Mouse (Mus musculus) hematopoietic stem cell, adult 5-6 weeks (primary cell): ENCODE measurements at regions not wholly inside any gene's neighbourhood (a gene's known extent, or its start where the extent isn't known, plus 50 kb on each side); places are given as distances from the start of the nearest gene placed in this dataset.

ENCODE experiments used
- ATAC-seq, 2 experiments: fragments of 125-278 bp in 1 of 2; replicated peaks in 1 of 2; 2 replicates each; pipeline ENCODE4 v1.8.0; 2016 to 2017; ENCODE audit warnings: inconsistent platforms in 2 of 2, mild to moderate bottlenecking in 2 of 2, moderate number of reproducible peaks in 2 of 2, low read depth in 1 of 2, moderate TSS enrichment in 1 of 2; ENCODE audit not compliant: low FRiP score in 2 of 2, poor library complexity in 2 of 2, severe bottlenecking in 2 of 2, insufficient read depth in 1 of 2, low TSS enrichment in 1 of 2

- no peak; a peak in 1 of 4 replicates for ATAC-seq
Measured at GRCm38 (mm10) chr5:141054991-141055390, 54.6 kb upstream of the Card11 start.

- ATAC-seq = peak; percentile 88 to 93
Measured at GRCm38 (mm10) chr5:141055596-141056343, 55.4 kb upstream of the Card11 start.

DNA sequence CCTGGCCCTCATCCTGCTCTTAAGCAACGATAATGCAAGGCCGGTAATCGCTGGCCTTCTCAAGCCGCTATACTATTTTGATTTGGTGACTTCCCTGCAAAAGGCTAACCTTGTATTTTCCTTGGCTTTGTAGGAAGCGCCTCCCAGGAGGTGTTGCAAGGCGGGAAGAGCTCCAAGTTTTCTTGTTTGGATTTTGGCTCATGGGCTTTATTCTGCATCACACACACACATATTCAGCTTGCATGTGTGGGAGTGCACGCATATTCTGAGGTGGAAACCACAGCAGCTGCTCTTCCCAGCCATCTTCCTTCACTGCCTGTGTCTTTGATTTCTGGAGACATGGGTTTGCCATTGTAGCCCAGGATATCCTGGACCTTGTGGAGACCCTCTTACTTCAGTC lies 57.8 kb upstream of the Card11 start:
- ATAC-seq = no peak

GRCm38 (mm10) chr5:141058863-141059262 lies 58.5 kb upstream of the Card11 start:
- no peak for ATAC-seq

GRCm38 (mm10) chr5:141062144-141062543 lies 61.8 kb upstream of the Card11 start:
- peak; percentile 64 to 68 for ATAC-seq

GRCm38 (mm10) chr5:141067561-141067960 lies 67.2 kb upstream of the Card11 start:
- ATAC-seq = no peak

- no peak for ATAC-seq
Measured at GRCm38 (mm10) chr5:141074457-141074856, 74.1 kb upstream of the Card11 start.

- no peak for ATAC-seq
Measured at GRCm38 (mm10) chr5:141076158-141076557, 75.8 kb upstream of the Card11 start.

DNA sequence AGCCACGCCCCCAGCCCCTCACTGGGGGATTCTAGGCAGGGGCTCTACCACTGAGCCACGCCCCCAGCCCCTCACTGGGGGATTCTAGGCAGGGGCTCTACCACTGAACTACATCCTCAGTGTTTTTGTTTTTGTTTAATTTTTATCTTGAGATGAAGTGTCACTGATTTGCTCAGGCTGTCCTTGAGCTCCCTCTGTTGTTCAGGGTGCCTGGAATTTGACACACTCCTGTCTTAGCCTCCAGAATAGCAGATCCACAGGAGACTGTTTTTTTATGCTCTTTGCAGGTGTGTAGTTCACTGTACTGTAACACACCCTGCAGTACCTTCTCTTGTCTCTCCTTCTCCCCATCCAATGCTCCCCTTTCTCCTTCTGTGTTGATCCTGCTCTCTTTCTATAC lies 76.6 kb upstream of the Card11 start:
- ATAC-seq = no peak

DNA sequence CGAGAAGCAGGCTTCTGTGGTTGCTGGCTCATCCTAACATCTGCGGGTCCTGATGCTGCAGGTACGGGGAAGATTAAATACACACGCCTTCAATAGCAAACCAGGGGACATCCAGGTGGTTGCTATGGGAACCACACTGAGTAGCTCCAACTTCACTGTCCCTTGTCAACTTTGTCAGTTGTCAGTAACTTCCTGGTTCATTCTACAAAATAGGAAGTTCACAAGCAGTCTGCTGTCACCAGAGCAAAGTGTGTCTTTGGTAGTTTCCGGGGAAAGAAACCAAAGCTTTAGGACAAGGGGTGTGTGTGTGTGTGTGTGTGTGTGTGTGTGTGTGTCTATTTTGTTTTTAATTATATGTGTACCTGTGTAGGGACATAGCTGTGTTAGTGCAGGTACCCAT lies 80.5 kb upstream of the Card11 start:
- peak; percentile 50 to 58; a peak in 2 of 4 replicates for ATAC-seq

- ATAC-seq = no peak
Measured at GRCm38 (mm10) chr5:141084056-141084730, 83.8 kb upstream of the Card11 start.

DNA sequence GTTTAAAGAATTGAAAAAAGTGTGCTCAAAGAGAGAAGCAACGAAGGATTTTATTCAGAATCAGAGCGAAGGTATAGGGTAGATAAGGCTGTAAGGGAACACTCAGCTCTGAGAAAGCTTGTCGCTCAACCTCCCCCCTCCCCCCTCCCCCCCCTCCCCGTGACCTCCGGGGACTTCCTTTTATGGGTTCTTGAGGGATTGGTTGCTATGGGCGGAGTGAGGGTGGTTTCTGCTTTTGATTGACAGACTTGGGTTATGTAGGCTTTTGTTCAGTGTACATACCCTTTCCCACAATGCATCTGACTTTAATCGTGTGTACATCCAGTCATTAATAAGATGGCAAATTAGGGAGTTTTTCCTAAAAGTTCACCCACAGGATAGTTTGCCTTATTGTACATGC lies 84.4 kb upstream of the Card11 start:
- ATAC-seq = peak; percentile 65 to 78

DNA sequence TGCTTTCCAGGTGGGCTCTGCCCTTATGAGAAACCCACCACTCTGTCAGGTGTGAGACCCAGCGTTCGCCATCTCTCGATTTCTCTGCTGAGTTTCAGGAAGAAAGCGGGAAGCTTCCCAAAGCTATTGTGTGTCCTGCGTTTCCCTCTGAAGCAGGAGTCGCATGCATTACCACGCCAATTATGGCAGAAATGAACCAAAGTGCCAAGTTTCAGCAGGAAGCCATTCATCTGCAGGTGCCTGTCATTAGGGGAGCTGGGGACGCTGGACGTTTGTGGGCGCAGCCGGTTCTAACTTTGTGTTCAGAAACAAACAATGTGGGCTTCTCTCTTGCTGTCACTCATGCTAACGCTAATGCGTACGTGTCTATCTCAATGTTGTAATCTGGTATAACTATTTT lies 91.3 kb upstream of the Card11 start:
- ATAC-seq = no peak

DNA sequence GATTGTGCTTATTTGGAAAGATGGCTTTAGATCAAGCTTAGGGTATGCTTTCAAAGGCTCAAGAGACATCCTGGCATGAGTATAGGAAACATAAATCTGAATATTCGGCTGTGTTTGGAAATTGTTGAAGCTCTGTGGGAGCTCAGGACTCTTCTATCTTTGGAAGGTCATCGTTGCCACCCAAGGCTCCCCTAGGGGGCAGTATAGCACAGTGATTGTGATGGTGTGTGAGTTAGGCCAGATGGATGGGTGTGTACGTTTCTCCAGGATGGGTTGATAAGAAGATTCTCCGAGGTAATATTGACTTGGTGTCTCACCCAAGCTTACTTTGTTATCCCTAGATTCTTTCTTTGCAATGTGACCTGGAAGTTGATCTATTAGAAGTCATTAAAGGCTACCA lies 93.3 kb upstream of the Card11 start:
- 0 out of 4 replicates have a peak, but pooled peaks of 1 of the 2 experiments have one; percentile 49 for ATAC-seq

- no peak for ATAC-seq
Measured at GRCm38 (mm10) chr5:141097878-141098277, 97.5 kb upstream of the Card11 start.

GRCm38 (mm10) chr5:141111666-141112065 lies 111.3 kb upstream of the Card11 start:
- ATAC-seq = no peak

DNA sequence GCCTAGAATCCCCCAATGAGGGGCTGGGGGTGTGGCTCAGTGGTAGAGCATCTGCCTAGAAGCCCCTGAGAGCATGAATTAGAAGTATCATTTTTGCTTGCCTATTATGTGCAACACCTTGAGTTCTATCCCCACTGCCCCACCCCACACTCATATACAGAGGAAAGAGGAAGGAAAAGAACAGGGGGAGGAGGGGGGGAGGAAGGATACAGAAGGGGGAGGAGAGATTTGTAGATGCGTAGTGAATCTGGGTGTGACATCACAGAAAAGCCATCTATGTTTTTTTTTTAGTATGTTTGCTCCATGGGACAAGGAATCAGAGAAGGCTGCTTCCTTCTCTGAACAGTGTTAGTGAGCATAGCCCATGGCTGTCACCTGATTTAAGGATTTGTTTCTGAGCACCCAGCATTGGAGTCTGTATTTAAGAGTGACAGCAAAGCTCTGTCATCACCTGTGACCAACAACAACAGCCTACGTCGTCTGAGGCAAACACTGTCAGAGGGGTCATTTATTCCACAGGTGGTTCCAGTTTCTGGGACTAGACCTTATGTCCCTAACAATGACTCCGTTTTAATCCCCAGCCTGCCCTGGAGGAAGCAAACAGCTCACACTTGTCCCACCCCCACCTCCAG lies 115.0 kb upstream of the Card11 start:
- ATAC-seq = no peak

DNA sequence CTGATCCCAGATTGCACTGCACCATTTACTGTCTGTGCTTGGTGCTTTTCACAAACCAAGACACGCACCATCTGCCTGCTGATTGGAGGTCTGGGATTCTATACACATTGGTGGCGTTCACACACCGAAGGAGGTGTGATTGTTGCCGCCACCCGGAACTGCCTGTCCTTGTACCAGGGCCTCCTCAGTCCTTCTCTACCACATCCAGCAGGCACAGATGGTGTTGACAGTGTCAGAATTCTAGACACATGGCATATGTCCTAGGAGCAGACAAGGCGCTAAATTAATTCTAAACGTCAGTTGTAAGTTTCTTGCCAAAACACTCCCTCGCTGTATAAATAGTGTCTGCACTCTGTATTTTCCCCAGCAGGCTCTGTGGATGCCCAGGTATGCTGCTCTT lies 115.6 kb upstream of the Card11 start:
- ATAC-seq = no peak
